Mouse (Mus musculus) CH12.LX (cell line): ENCODE data around the gene Spryd3. TPM values are rescaled to one million over a fixed set of nuclear protein-coding genes. Genes with fewer than 3 reads are reported as not detected.

ENCODE experiments used
- DNase-seq: peaks from one replicate; pipeline ENCODE4 v3.0.0-alpha.2; 2013; ENCODE audit errors: extremely low read depth
- H3K27ac ChIP-seq: 2 replicates; pipeline ENCODE4 v1.5.1; 2012; ENCODE audit warnings: low read depth, mild to moderate bottlenecking, control low read depth, moderate library complexity; ENCODE audit not compliant: insufficient read depth
- H3K27me3 ChIP-seq: replicated peaks from 2 replicates; pipeline ENCODE3; 2012; ENCODE audit warnings: inconsistent platforms
- H3K36me3 ChIP-seq, 2 experiments: replicated peaks in 1 of 2; 2 replicates each; pipeline versions ENCODE3 to v1.6.1; 2012; ENCODE audit warnings: inconsistent platforms in 1 of 2, low read length in 1 of 2, mild to moderate bottlenecking in 1 of 2, mixed read lengths in 1 of 2, moderate library complexity in 1 of 2; ENCODE audit not compliant: control insufficient read depth in 1 of 2, insufficient read depth in 1 of 2
- H3K4me1 ChIP-seq, 2 experiments: 2 replicates each; pipeline ENCODE4 v1.6.1; 2012; ENCODE audit warnings: inconsistent platforms in 1 of 2, moderate library complexity in 1 of 2; ENCODE audit not compliant: insufficient read depth in 2 of 2, control insufficient read depth in 1 of 2
- H3K4me2 ChIP-seq: 2 replicates; pipeline ENCODE4 v1.6.1; 2012; ENCODE audit warnings: low read depth, mild to moderate bottlenecking, control low read depth; ENCODE audit not compliant: poor library complexity, insufficient read depth, severe bottlenecking
- H3K4me3 ChIP-seq, 3 experiments: fragments of 150-350 bp in 1 of 3; sonication (generic) in 1 of 3; replicated peaks in 1 of 3; 2 replicates each; pipeline versions ENCODE3 to v1.5.1; 2011 to 2012; ENCODE audit warnings: low read depth in 2 of 3, low read length in 2 of 3, mild to moderate bottlenecking in 2 of 3, moderate library complexity in 2 of 3, control low read depth in 1 of 3, improper control_type of control experiment in 1 of 3, inconsistent platforms in 1 of 3, mixed read lengths in 1 of 3; ENCODE audit not compliant: poor library complexity in 1 of 3
- H3K79me2 ChIP-seq: replicated peaks from 2 replicates; pipeline ENCODE4 v1.6.1; 2012; ENCODE audit warnings: mild to moderate bottlenecking, moderate library complexity; ENCODE audit not compliant: control insufficient read depth, poor library complexity, insufficient read depth, severe bottlenecking; ENCODE audit errors: extremely low read depth
- H3K9ac ChIP-seq: 2 replicates; pipeline ENCODE4 v1.6.1; 2012; ENCODE audit warnings: low read depth, mild to moderate bottlenecking, control low read depth, moderate library complexity; ENCODE audit not compliant: insufficient read depth
- H3K9me3 ChIP-seq: replicated peaks from 2 replicates; pipeline ENCODE3; 2012; ENCODE audit warnings: low read length, inconsistent platforms, mixed read lengths
- BHLHE40 ChIP-seq: IDR thresholded peaks from 2 replicates; pipeline ENCODE4 v1.6.1; 2011; ENCODE audit warnings: mild to moderate bottlenecking, low read depth, low read length, improper control_type of control experiment
- CHD1 ChIP-seq: IDR thresholded peaks from 2 replicates; pipeline ENCODE4 v1.6.1; 2012; ENCODE audit warnings: low read depth, low read length, improper control_type of control experiment, inconsistent platforms
- CHD2 ChIP-seq: IDR thresholded peaks from 2 replicates; pipeline ENCODE4 v1.6.1; 2011; ENCODE audit warnings: low read length, improper control_type of control experiment
- CTCF ChIP-seq, 2 experiments: IDR thresholded peaks in 1 of 2; conservative IDR thresholded peaks in 1 of 2; 2 replicates each; pipeline ENCODE4 v1.5.1; 2011 to 2012; ENCODE audit warnings: low read depth in 2 of 2, low read length in 2 of 2, improper control_type of control experiment in 1 of 2, inconsistent platforms in 1 of 2, mild to moderate bottlenecking in 1 of 2, moderate library complexity in 1 of 2
- E2F4 ChIP-seq: IDR thresholded peaks from 2 replicates; pipeline ENCODE4 v1.6.1; 2011; ENCODE audit warnings: low read depth, low read length, improper control_type of control experiment; ENCODE audit not compliant: insufficient replicate concordance
- IRF4 ChIP-seq: IDR thresholded peaks from 2 replicates; pipeline ENCODE4 v1.6.1; 2014; ENCODE audit warnings: low read depth, mild to moderate bottlenecking, inconsistent platforms, low read length, improper control_type of control experiment
- KAT2A ChIP-seq: IDR thresholded peaks from 2 replicates; pipeline ENCODE4 v1.6.1; 2012; ENCODE audit warnings: low read length, improper control_type of control experiment, inconsistent platforms; ENCODE audit not compliant: insufficient replicate concordance
- MAX ChIP-seq: IDR thresholded peaks from 2 replicates; pipeline ENCODE4 v1.6.1; 2011; ENCODE audit warnings: low read length, improper control_type of control experiment
- MAZ ChIP-seq: IDR thresholded peaks from 2 replicates; pipeline ENCODE4 v1.6.1; 2012; ENCODE audit warnings: low read depth, mild to moderate bottlenecking, inconsistent platforms, low read length, improper control_type of control experiment, moderate library complexity
- MEF2A ChIP-seq: IDR thresholded peaks from 2 replicates; pipeline ENCODE4 v1.6.1; 2014; ENCODE audit warnings: low read depth, mild to moderate bottlenecking, inconsistent platforms, low read length, improper control_type of control experiment, borderline replicate concordance
- MYC ChIP-seq: IDR thresholded peaks from 2 replicates; pipeline ENCODE4 v1.6.1; 2011; ENCODE audit warnings: low read depth, mild to moderate bottlenecking, improper control_type of control experiment, low read length
- NELFE ChIP-seq: IDR thresholded peaks from 2 replicates; pipeline ENCODE4 v1.6.1; 2011; ENCODE audit warnings: low read depth, low read length, improper control_type of control experiment
- NRF1 ChIP-seq: IDR thresholded peaks from 2 replicates; pipeline ENCODE4 v1.6.1; 2014; ENCODE audit warnings: low read depth, mild to moderate bottlenecking, inconsistent platforms, low read length, improper control_type of control experiment, moderate library complexity
- PAX5 ChIP-seq: IDR thresholded peaks from 2 replicates; pipeline ENCODE4 v1.6.1; 2012; ENCODE audit warnings: low read length, inconsistent platforms, mixed read lengths
- POLR2AphosphoS2 ChIP-seq: IDR thresholded peaks from 2 replicates; pipeline ENCODE4 v1.6.1; 2011; ENCODE audit warnings: low read depth, low read length, improper control_type of control experiment
- RAD21 ChIP-seq: IDR thresholded peaks from 2 replicates; pipeline ENCODE4 v1.6.1; 2011; ENCODE audit warnings: low read depth, mild to moderate bottlenecking, low read length, improper control_type of control experiment, moderate library complexity
- SIN3A ChIP-seq: IDR thresholded peaks from 2 replicates; pipeline ENCODE4 v1.6.1; 2012; ENCODE audit warnings: low read length, improper control_type of control experiment, inconsistent platforms
- SMC3 ChIP-seq: IDR thresholded peaks from 2 replicates; pipeline ENCODE4 v1.6.1; 2011; ENCODE audit warnings: low read depth, low read length, improper control_type of control experiment
- TCF12 ChIP-seq: IDR thresholded peaks from 2 replicates; pipeline ENCODE4 v1.6.1; 2014; ENCODE audit warnings: low read depth, mild to moderate bottlenecking, inconsistent platforms, low read length, improper control_type of control experiment
- USF1 ChIP-seq: IDR thresholded peaks from 2 replicates; pipeline ENCODE4 v1.6.1; 2014; ENCODE audit warnings: low read depth, mild to moderate bottlenecking, inconsistent platforms, low read length, improper control_type of control experiment
- USF2 ChIP-seq: conservative IDR thresholded peaks from 2 replicates; pipeline ENCODE4 v1.6.1; 2011; ENCODE audit warnings: low read depth, low read length, improper control_type of control experiment
- ZKSCAN1 ChIP-seq: IDR thresholded peaks from 2 replicates; pipeline ENCODE4 v1.6.1; 2012; ENCODE audit warnings: low read depth, inconsistent platforms, low read length, improper control_type of control experiment, borderline replicate concordance
- ZMIZ1 ChIP-seq: IDR thresholded peaks from 2 replicates; pipeline ENCODE4 v1.6.1; 2012; ENCODE audit warnings: low read depth, mild to moderate bottlenecking, inconsistent platforms, low read length, improper control_type of control experiment
- ZNF384 ChIP-seq: IDR thresholded peaks from 2 replicates; pipeline ENCODE4 v1.6.1; 2012; ENCODE audit warnings: low read depth, low read length, improper control_type of control experiment, inconsistent platforms
- dilution Hi-C: fragments of 300-500 bp; cut with MboI; formaldehyde crosslinking; loops from 2 replicates; pipeline ENCODE4 v1.14.3; 2020; ENCODE audit warnings: low sequenced_read_pairs; ENCODE audit not compliant: extremely low pct_unique_long_range_greater_than_20kb, extremely low pct_ligation_motif_present
- in situ Hi-C: fragments of 300-500 bp; cut with MboI; formaldehyde crosslinking; loops from 3 replicates; pipeline ENCODE4 v1.14.3; 2019; ENCODE audit warnings: low sequenced_read_pairs, low pct_ligation_motif_present, low pct_unique_long_range_greater_than_20kb, mixed read lengths
- polyA plus RNA-seq: library from polyadenylated mRNA; unstranded; fragments of >175 nt; gene quantifications from 2 replicates; pipeline ENCODE4 v1.2.1, GENCODE M21; 2012; ENCODE audit warnings: low read depth; ENCODE audit not compliant: insufficient read length
- total RNA-seq, 2 experiments: library from RNA; depleted of rRNA; stranded (reverse); fragments of 300-350 nt in 1 of 2; fragments of >200 nt in 1 of 2; gene quantifications; 2 replicates each; pipeline ENCODE4 v1.2.3; 2012 to 2014

The Spryd3 gene
- total and polyA plus RNA-seq, 3 experiments: 21.5 to 25.7 (median 21.6) TPM

- no peak for TF ChIP-seq ZNF384
- TF ChIP-seq ZMIZ1: no peak
- peak in 1 of 2 experiments; percentile 99; a peak in 2 of 4 replicates for TF ChIP-seq CTCF (conservative IDR thresholded peaks at IDR 0.05 in 1 of 2, IDR thresholded peaks at IDR 0.05 in 1 of 2; ENCODE audit: low read depth in 2 of 2, low read length in 2 of 2)
- TF ChIP-seq NRF1: no peak
- no peak for TF ChIP-seq CHD1
Measured at GRCm38 (mm10) chr15:102100161-102100981, 35.7 kb downstream of the Spryd3 start, which contains the start of gene Tns2 (continued).

DNA sequence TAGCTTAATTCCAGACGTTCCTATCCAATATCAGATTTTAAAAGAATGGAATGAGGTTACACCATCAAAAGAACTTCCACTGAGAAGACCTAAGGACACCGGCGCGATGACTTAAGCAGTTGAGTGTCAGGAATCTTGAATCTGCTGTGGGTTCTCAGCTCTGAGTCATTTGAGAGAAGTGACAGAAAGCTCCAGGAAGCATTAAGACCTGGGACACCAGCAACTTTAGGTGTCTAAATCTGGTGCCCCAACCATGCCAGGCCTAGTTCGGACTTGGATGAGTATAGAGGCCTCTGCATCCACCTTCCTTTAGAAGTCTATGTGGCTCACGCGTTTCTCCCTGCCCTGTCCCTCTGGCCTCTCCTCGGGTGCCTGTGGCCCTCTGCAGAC, 36.3 kb downstream of the Spryd3 start:
- peak overlapping the region; percentile 26 to 62 (median 31) for H3K4me3 ChIP-seq
- no peaks in the 10 kb centered on the region for H3K9me3 ChIP-seq
- no peak for TF ChIP-seq USF2
- peaks cover 52% of the 10 kb centered on the region for H3K27me3 ChIP-seq
- H3K9ac ChIP-seq: peak overlapping the region; percentile 49
- peaks cover 25 to 41% of the 10 kb centered on the region in 2 experiments for H3K36me3 ChIP-seq
- DNase-seq: no peak
- dilution Hi-C loops: no loop called here
- in situ Hi-C loops: loop anchor here (5.0 kb wide), 1 partner anchor 38 kb away; the partner anchor contains the start of gene Spryd3
- peaks cover 7 to 33% of the 10 kb centered on the region in 2 experiments for H3K4me1 ChIP-seq
- no peak overlapping the region for H3K27ac ChIP-seq
- H3K79me2 ChIP-seq: no peaks in the 10 kb centered on the region
- peak overlapping the region; percentile 61 for H3K4me2 ChIP-seq

- DNase-seq: no peak
- TF ChIP-seq ZKSCAN1 (no peak), IRF4 (no peak), E2F4 (no peak), PAX5 (no peak), TCF12 (no peak), MEF2A (no peak), MYC (no peak), MAX (no peak), BHLHE40 (no peak), RAD21 (no peak), SMC3 (no peak), USF1 (no peak), KAT2A (no peak), POLR2AphosphoS2 (no peak), SIN3A (no peak), MAZ (no peak), NELFE (no peak), ZNF384 (no peak), CHD2 (no peak)
- TF ChIP-seq, all 38 proteins: peak for 0
- Histone ChIP-seq H3K79me2 (no peaks in the 10 kb centered on the region), H3K27me3 (peaks cover 48% of the 10 kb centered on the region), H3K4me1 (peaks cover 7 to 39% of the 10 kb centered on the region in 2 experiments), H3K27ac (no peak overlapping the region), H3K4me3 (no peak overlapping the region), H3K9me3 (no peaks in the 10 kb centered on the region), H3K4me2 (no peak overlapping the region), H3K9ac (no peak overlapping the region), H3K36me3 (peaks cover 30 to 46% of the 10 kb centered on the region in 2 experiments)
- dilution Hi-C loops: no loop called here
- in situ Hi-C loops: no loop called here
Measured at GRCm38 (mm10) chr15:102099260-102099659, 36.8 kb downstream of the Spryd3 start.
